Mouse (Mus musculus) liver, embryonic 16.5 days (tissue): ENCODE measurements around the gene Flot2. TPM values are rescaled to one million over a fixed set of nuclear protein-coding genes. Genes with fewer than 3 reads are reported as not detected.

Experiments used
- microRNA counts: library from miRNA; unstranded; fragments of <30 nt; microRNA quantifications from one replicate; lab custom pipeline; 2016
- microRNA-seq: library from miRNA; unstranded; fragments of <30 nt; microRNA quantifications from one replicate; pipeline ENCODE4, GENCODE M21; 2016
- polyA plus RNA-seq: library from polyadenylated mRNA; unstranded; fragments of >200 nt; fragmentation: Nextera tagmentation; extraction: Ambion mirVana; gene quantifications from 2 replicates; pipeline ENCODE4 v1.2.1, GENCODE M21; 2015

The Flot2 gene
- polyA plus RNA-seq, 1 experiment from 2014 or later, result 25.1 TPM

MicroRNA genes within 50 kb of the gene (microRNA counts, 519-probe panel; counts per million panel counts)
- microRNA mmu-miR-144 (lab: Ali Mortazavi, UCI) (5,055 counts per million, percentile 100 among the panel's probes with 10 or more counts), microRNA mmu-miR-451 (lab: Ali Mortazavi, UCI) (4,387 counts per million, percentile 99 among the panel's probes with 10 or more counts)

Small RNA genes lying within 50 kb of the gene (microRNA-seq; reads per million reads assigned to microRNA genes)
- gene Mir144 (10,039 reads per million, percentile 92 among the genes with 10 or more reads in this experiment), gene Mir451a (not detected), gene Mir451b (not detected)

Other genes starting within 250 kb of the Flot2 start
- 32.7 and 43.8 TPM in 2 replicates for gene Pipox, start 143.8 kb upstream of the Flot2 start, polyA plus RNA-seq
- 0.17 TPM in 1 of 2 replicates, not detected in the other for gene Sez6, start 107.1 kb upstream of the Flot2 start, polyA plus RNA-seq
- gene Phf12, start 55.2 kb upstream of the Flot2 start, polyA plus RNA-seq, result 5.3 and 5.7 TPM in 2 replicates
- gene Dhrs13, start 5.7 kb upstream of the Flot2 start, polyA plus RNA-seq, result 10.8 and 11.3 TPM in 2 replicates
- 12.4 and 12.7 TPM in 2 replicates for gene Eral1, start 42.5 kb downstream of the Flot2 start, polyA plus RNA-seq
- 3.4 and 4.9 TPM in 2 replicates for gene Fam222b, start 56.7 kb downstream of the Flot2 start, polyA plus RNA-seq
- 25.4 and 28.6 TPM in 2 replicates for gene Traf4, start 127.7 kb downstream of the Flot2 start, polyA plus RNA-seq
- gene Nek8, start 138.7 kb downstream of the Flot2 start, polyA plus RNA-seq, result 10.2 and 10.4 TPM in 2 replicates
- gene Tlcd1, start 138.8 kb downstream of the Flot2 start, polyA plus RNA-seq, result 39.9 and 40.3 TPM in 2 replicates
- gene Rpl23a, start 145.7 kb downstream of the Flot2 start, polyA plus RNA-seq, result 609 and 714 TPM in 2 replicates
- gene Rab34, start 150.5 kb downstream of the Flot2 start, polyA plus RNA-seq, result 11.8 and 16.2 TPM in 2 replicates
- gene Proca1, start 155.5 kb downstream of the Flot2 start, polyA plus RNA-seq, result 0.36 and 0.44 TPM in 2 replicates
- gene Sdf2, start 207.8 kb downstream of the Flot2 start, polyA plus RNA-seq, result 30.5 and 31.6 TPM in 2 replicates
- gene Supt6, start 208.1 kb downstream of the Flot2 start, polyA plus RNA-seq, result 9.9 and 10.3 TPM in 2 replicates
- 23.7 and 24.7 TPM in 2 replicates for gene 2610507B11Rik, start 223.8 kb downstream of the Flot2 start, polyA plus RNA-seq